Mouse (Mus musculus): ENCODE measurements at regions not wholly inside any gene's neighbourhood (a gene's known extent, or its start where the extent isn't known, plus 50 kb on each side); places are given as distances from the start of the nearest gene placed in this dataset.
"Not testable (repeated sequence)": the region's sequence is repeated elsewhere in the genome, so short reads cannot be mapped to it uniquely, and the experiment has no call there.

GRCm38 (mm10) chr17:31732176-31732880, 54.7 kb downstream of the Cryaa start:
- DNase-seq (ENCODE audit: low read depth, low spot score) = no peak

GRCm38 (mm10) chr17:31734521-31734920, 56.9 kb downstream of the Cryaa start:
- DNase-seq (ENCODE audit: low read depth, low spot score) = no peak

- no peak for DNase-seq (ENCODE audit: low read depth, low spot score)
Measured at GRCm38 (mm10) chr17:31736716-31737115, 59.1 kb downstream of the Cryaa start.

- no peak for DNase-seq (ENCODE audit: low read depth, low spot score)
Measured at GRCm38 (mm10) chr17:31738249-31738648, 60.6 kb downstream of the Cryaa start.

- no peak for DNase-seq (ENCODE audit: low read depth, low spot score)
Measured at GRCm38 (mm10) chr17:31739586-31739985, 62.0 kb downstream of the Cryaa start.

GRCm38 (mm10) chr17:31740059-31740458, 62.5 kb downstream of the Cryaa start:
- DNase-seq (ENCODE audit: low read depth, low spot score) = no peak

GRCm38 (mm10) chr17:31743656-31744055, 66.0 kb downstream of the Cryaa start:
- no peak for DNase-seq (ENCODE audit: low read depth, low spot score)

- DNase-seq (ENCODE audit: low read depth, low spot score) = no peak
Measured at GRCm38 (mm10) chr17:31746198-31747111, 68.8 kb downstream of the Cryaa start.

- no peak for DNase-seq (ENCODE audit: low read depth, low spot score)
Measured at GRCm38 (mm10) chr17:31747563-31747962, 70.0 kb downstream of the Cryaa start.

- DNase-seq (ENCODE audit: low read depth, low spot score) = no peak
Measured at GRCm38 (mm10) chr17:31748158-31748557, 70.6 kb downstream of the Cryaa start.

- no peak for DNase-seq (ENCODE audit: low read depth, low spot score)
Measured at GRCm38 (mm10) chr17:31748971-31749370, 71.4 kb downstream of the Cryaa start.

- no peak for DNase-seq (ENCODE audit: low read depth, low spot score)
Measured at GRCm38 (mm10) chr17:31751262-31751661, 73.7 kb downstream of the Cryaa start.

- DNase-seq (ENCODE audit: low read depth, low spot score) = no peak
Measured at GRCm38 (mm10) chr17:31753113-31753858, 75.7 kb downstream of the Cryaa start.

GRCm38 (mm10) chr17:31753859-31754229, 76.2 kb downstream of the Cryaa start:
- no peak for DNase-seq (ENCODE audit: low read depth, low spot score)

- DNase-seq (ENCODE audit: low read depth, low spot score) = no peak
Measured at GRCm38 (mm10) chr17:31760465-31760864, 82.9 kb downstream of the Cryaa start.

- DNase-seq (ENCODE audit: low read depth, low spot score) = no peak
Measured at GRCm38 (mm10) chr17:31763078-31763477, 85.5 kb downstream of the Cryaa start.

- peak; percentile 85 for DNase-seq (ENCODE audit: low read depth, low spot score)
Measured at GRCm38 (mm10) chr17:31766779-31767697, 88.6 kb downstream of the Sik1 start.

GRCm38 (mm10) chr17:31772201-31772820, 83.3 kb downstream of the Sik1 start:
- DNase-seq (ENCODE audit: low read depth, low spot score) = no peak

GRCm38 (mm10) chr17:31773882-31774281, 81.7 kb downstream of the Sik1 start:
- DNase-seq (ENCODE audit: low read depth, low spot score) = not testable (repeated sequence)

GRCm38 (mm10) chr17:31775037-31775436, 80.6 kb downstream of the Sik1 start:
- no peak for DNase-seq (ENCODE audit: low read depth, low spot score)

GRCm38 (mm10) chr17:31775966-31776365, 79.6 kb downstream of the Sik1 start:
- DNase-seq (ENCODE audit: low read depth, low spot score) = no peak

All from brain, embryonic 18.5 days (tissue).